Mouse (Mus musculus): ENCODE measurements around the gene Btbd19. TPM values are rescaled to one million over a fixed set of nuclear protein-coding genes. Genes with fewer than 3 reads are reported as not detected.

Gene Btbd19
- total RNA-seq, 2 experiments from 2014 or later = 1.5 to 2.3 TPM

- DNase-seq (ENCODE audit: low spot score) = no peak
Measured at GRCm38 (mm10) chr4:117134601-117134995, 9.1 kb upstream of the Btbd19 start.

- DNase-seq (ENCODE audit: low spot score) = peak; percentile 98
Measured at GRCm38 (mm10) chr4:117133817-117134600, 8.5 kb upstream of the Btbd19 start, which contains the start of gene Plk3. Gene Plk3, minus strand, starts transcription at chr4:117133963.

- no peak for DNase-seq (ENCODE audit: low spot score)
Measured at GRCm38 (mm10) chr4:117133366-117133796, 7.9 kb upstream of the Btbd19 start.

GRCm38 (mm10) chr4:117132794-117133143 lies 7.2 kb upstream of the Btbd19 start:
- DNase-seq (ENCODE audit: low spot score) = no peak

- DNase-seq (ENCODE audit: low spot score) = no peak
Measured at GRCm38 (mm10) chr4:117131890-117132793, 6.6 kb upstream of the Btbd19 start.

GRCm38 (mm10) chr4:117131198-117131597 lies 5.7 kb upstream of the Btbd19 start:
- no peak for DNase-seq (ENCODE audit: low spot score)

GRCm38 (mm10) chr4:117130790-117131189 lies 5.3 kb upstream of the Btbd19 start:
- no peak for DNase-seq (ENCODE audit: low spot score)

- no peak for DNase-seq (ENCODE audit: low spot score)
Measured at GRCm38 (mm10) chr4:117127991-117128686, 2.6 kb upstream of the Btbd19 start.

GRCm38 (mm10) chr4:117126675-117127290 lies 1.3 kb upstream of the Btbd19 start, which contains the start of gene Tctex1d4:
Gene Tctex1d4, plus strand, starts transcription at chr4:117126794.
- no peak for DNase-seq (ENCODE audit: low spot score)

GRCm38 (mm10) chr4:117125910-117126674 lies 567 bp upstream of the Btbd19 start:
- DNase-seq (ENCODE audit: low spot score) = peak; percentile 85

- DNase-seq (ENCODE audit: low spot score) = peak; percentile 38
Measured at GRCm38 (mm10) chr4:117124518-117125347, 792 bp downstream of the Btbd19 start.

GRCm38 (mm10) chr4:117124218-117124517 lies 1.4 kb downstream of the Btbd19 start:
- DNase-seq (ENCODE audit: low spot score) = no peak

GRCm38 (mm10) chr4:117123546-117124217 lies 1.8 kb downstream of the Btbd19 start:
- DNase-seq (ENCODE audit: low spot score) = no peak

- no peak for DNase-seq (ENCODE audit: low spot score)
Measured at GRCm38 (mm10) chr4:117122209-117122608, 3.3 kb downstream of the Btbd19 start.

GRCm38 (mm10) chr4:117120445-117121414 lies 4.8 kb downstream of the Btbd19 start:
- peak; percentile 97 for DNase-seq (ENCODE audit: low spot score)

- DNase-seq (ENCODE audit: low spot score) = no peak
Measured at GRCm38 (mm10) chr4:117120052-117120444, 5.5 kb downstream of the Btbd19 start.

GRCm38 (mm10) chr4:117119636-117120035 lies 5.9 kb downstream of the Btbd19 start:
- DNase-seq (ENCODE audit: low spot score) = no peak

- DNase-seq (ENCODE audit: low spot score) = no peak
Measured at GRCm38 (mm10) chr4:117117931-117118330, 7.6 kb downstream of the Btbd19 start.
